Mouse (Mus musculus): ENCODE data around the gene Syne4. TPM values are rescaled to one million over a fixed set of nuclear protein-coding genes. Genes with fewer than 3 reads are reported as not detected.

Syne4 gene
- 1 to 10 TPM; 6.9 to 8.2 TPM for total RNA-seq (2021)
- long read RNA-seq, experiment 1, partial matches to known transcripts, result 0 of 1 reads
- long read RNA-seq, experiment 1, other reads (novel, unspliced or antisense), result 0 of 1 reads
- long read RNA-seq, experiment 2, partial matches to known transcripts, result 1 of 1 reads
- long read RNA-seq, experiment 2, other reads (novel, unspliced or antisense), result 0 of 1 reads

- no peak for DNase-seq (ENCODE audit: low spot score in 2 of 2)
- intact Hi-C loops (cut with DNase I), result no loop called here
Measured at GRCm38 (mm10) chr7:30314721-30315155, at the start of gene Syne4. TSS of gene Syne4 (plus strand) at chr7:30314807.

DNA sequence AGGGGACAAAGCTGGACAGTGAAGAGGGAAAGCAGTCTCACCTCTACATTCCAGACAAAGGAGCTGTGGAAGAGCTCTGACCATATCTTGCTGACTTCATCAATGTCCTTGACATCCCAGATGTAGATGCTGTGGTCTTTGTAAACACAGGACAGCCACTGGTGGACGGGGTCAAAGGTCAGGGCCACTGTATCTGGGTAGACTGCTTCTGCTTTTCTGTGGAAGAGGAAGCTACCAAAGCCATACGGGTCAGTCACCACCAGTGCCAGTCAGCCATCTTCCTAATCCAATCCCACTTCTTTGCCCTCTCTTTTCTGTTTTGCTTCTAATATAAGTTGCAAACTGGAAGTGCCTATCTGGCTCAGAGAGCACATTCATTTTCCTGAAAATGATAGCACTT lies 49.6 kb upstream of the Syne4 start:
- intact Hi-C loops (cut with DNase I), result no loop called here
- DNase-seq (ENCODE audit: low spot score in 2 of 2), result no peak

GRCm38 (mm10) chr7:30265531-30265930 lies 49.1 kb upstream of the Syne4 start:
- no peak for DNase-seq (ENCODE audit: low spot score in 2 of 2)
- intact Hi-C loops (cut with DNase I), result no loop called here

DNA sequence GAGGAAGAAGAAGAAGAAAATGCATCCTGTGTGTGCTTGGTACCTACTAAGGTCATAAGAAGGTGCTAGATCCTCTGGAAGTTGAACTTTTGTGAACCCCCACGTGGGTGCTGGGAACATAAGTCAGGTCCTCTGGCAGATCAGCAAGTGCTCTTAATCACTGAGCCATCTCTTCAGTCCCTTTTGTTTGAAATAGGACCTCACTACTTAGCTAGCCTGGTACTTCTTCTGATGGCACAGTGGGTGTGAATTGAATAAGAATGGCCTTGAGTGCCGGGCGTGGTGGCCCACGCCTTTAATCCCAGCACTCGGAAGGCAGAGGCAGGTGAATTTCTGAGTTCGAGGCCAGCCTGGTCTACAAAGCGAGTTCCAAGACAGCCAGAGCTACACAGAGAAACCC lies 48.7 kb upstream of the Syne4 start:
- intact Hi-C loops (cut with DNase I), result no loop called here

DNA sequence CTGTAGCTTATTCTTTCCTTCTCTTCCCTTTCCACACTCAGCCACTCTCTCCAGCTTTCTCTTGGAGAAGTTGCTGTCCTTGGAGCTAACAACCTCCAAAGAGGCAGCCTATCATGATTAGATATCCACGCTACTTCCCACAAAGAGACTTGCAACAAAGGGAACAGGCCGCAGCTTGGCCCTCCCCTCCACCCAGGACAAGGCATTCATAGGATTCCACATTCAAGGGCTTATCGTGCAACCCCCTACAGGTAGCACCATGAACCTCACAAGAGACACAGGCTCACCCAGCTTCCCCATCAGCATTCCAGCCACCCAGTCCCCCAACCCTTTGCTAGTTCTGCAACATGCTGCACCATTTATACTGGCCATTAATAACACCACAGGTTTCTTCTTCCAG lies 47.8 kb upstream of the Syne4 start:
- DNase-seq (ENCODE audit: low spot score in 2 of 2), result no peak
- intact Hi-C loops (cut with DNase I), result no loop called here

More for the DNA sequence above, 48.7 kb upstream of the Syne4 start:
- DNase-seq (ENCODE audit: low spot score in 2 of 2), result no peak

DNA sequence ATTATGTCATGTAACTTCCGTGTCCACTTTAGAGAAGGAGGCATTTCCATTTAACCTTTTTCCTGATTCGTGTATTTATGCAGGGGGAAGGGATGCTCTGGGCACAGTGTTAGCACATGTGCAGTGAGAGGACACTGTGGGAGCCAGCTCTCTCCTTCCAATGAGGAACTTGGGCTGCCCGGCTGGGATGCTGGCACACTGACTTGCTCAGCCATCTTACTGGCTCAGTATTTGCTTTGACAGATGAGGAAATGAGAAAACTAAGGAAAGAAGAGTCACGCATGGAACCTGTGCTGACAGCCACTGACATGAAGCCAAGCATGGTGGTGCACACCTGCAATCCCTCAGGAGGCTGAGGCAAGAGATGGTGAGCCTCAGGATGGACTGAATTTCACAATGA lies 45.0 kb upstream of the Syne4 start:
- intact Hi-C loops (cut with DNase I), result loop anchor here (5.0 kb wide), 1 partner anchor 32 kb away; the partner anchor contains the start of gene Ovol3
- no peak for DNase-seq (ENCODE audit: low spot score in 2 of 2)

DNA sequence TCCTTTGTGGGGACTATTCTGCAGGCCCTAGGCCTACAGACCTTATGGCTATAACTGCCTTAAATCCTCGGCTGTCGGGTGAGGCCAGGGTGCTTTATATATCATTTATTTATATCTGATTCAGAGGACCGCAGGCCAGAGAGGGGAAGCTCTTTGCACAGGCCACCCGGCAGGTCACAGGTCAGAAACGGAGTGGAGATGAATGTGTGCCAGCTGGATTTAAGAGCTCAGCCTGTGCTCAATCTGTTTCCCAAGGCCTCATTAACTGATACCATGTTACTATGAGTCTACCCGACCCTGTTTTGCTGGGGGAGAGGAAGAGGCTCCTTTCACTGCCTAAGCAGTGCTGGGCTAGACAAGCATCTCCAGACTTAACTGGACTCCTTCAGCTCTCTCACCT lies 40.2 kb upstream of the Syne4 start:
- DNase-seq (ENCODE audit: low spot score in 2 of 2), result no peak
- intact Hi-C loops (cut with DNase I), result loop anchor here (5.0 kb wide), 1 partner anchor 37 kb away; the partner anchor contains the start of gene Ovol3

DNA sequence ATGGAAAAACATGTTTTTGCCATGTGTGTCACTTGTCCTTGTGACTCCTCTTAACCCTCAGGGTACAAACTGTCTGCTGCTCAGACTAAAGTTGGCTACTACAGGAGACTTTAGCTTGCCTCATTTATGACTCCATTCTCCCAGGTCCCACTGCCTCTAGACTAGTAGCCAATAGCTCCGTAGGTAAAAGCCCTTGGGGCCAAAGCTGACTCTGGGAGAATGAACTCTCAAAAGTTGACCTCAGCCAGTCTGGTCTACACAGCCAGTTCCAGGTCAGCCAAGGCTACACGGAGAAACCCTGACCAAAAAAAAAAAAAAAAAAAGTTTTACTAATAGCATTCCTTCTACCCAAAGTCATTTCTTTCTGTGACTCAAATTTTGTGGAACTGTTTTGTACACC lies 35.7 kb upstream of the Syne4 start:
- intact Hi-C loops (cut with DNase I), result no loop called here
- no peak for DNase-seq (ENCODE audit: low spot score in 2 of 2)

- intact Hi-C loops (cut with DNase I), result no loop called here
Measured at GRCm38 (mm10) chr7:30279536-30279935, 35.1 kb upstream of the Syne4 start.

GRCm38 (mm10) chr7:30279951-30280669 lies 34.5 kb upstream of the Syne4 start, which contains the start of the genes Thap8 and Wdr62:
TSS of gene Thap8 (plus strand) at chr7:30280094.
TSS of gene Wdr62 (minus strand) at chr7:30280419.
- peak; percentile 93 for DNase-seq (ENCODE audit: low spot score in 2 of 2)
- intact Hi-C loops (cut with DNase I), result no loop called here

More at GRCm38 (mm10) chr7:30279536-30279935, 35.1 kb upstream of the Syne4 start:
- no peak for DNase-seq (ENCODE audit: low spot score in 2 of 2)

DNA sequence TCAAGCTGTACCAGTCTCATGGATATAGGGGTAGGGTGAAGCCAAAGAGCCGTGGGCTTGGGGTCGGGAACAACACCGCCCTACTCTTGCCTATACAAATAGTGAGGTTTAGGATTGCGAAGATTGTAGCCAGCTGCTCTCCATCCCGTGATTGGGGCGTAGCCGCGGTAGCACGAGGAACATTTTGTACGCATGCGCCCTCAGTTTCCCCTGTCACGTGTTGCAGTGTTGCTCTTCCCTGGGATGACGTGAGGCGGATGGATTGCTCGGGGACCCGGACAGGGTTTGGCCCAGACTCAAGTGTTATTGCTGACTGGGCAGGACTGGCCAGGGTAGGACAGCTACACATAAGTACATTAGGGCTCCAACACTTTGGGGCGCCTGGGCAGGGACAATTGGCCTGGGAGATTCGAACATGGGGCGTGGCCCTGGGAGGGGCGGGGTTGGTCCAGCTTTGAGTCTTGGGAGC lies 33.9 kb upstream of the Syne4 start:
- intact Hi-C loops (cut with DNase I), result no loop called here

GRCm38 (mm10) chr7:30281522-30281921 lies 33.1 kb upstream of the Syne4 start:
- DNase-seq (ENCODE audit: low spot score in 2 of 2), result no peak
- intact Hi-C loops (cut with DNase I), result no loop called here

More for the DNA sequence above, 33.9 kb upstream of the Syne4 start:
- DNase-seq (ENCODE audit: low spot score in 2 of 2), result peak; percentile 88 to 92

- peak; percentile 40 to 67 for DNase-seq (ENCODE audit: low spot score in 2 of 2)
- intact Hi-C loops (cut with DNase I), result no loop called here
Measured at GRCm38 (mm10) chr7:30282740-30283139, 31.9 kb upstream of the Syne4 start.

DNA sequence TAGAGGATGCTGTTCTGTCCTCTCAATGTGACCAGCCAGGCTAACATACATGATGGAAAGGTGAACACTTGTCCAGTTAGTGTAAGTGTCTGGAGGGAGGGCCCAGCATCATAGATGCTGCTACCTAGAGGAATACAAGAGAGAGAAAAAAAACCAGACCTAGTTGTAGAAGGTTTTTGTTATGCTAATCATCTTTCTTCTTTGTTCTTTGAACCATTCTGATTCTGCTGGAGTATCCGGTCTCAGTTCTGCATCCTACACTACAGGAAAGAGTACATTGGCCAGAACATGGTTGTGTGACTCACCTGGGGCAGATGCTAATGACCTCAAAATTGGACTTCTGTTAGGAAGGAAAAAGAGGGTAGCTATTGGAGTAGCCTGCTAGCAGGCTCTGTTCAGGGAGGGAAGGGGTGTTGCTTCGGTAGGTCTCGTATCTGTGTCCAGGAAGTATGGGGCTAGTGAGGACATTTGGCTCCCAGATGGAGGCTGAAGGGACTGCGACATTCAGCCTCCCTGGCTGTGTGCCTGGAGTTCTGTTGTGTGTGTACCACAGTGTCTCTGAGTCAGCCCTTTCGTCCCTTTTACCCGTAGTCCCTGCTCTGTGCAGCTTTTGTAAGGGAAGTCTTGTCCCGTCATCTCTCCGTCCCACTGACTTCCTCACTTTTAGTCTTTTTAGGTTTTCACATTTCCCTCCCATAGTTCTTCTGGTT lies 27.8 kb upstream of the Syne4 start:
- no peak for DNase-seq (ENCODE audit: low spot score in 2 of 2)
- intact Hi-C loops (cut with DNase I), result no loop called here

- no peak for DNase-seq (ENCODE audit: low spot score in 2 of 2)
- intact Hi-C loops (cut with DNase I), result no loop called here
Measured at GRCm38 (mm10) chr7:30288046-30288445, 26.6 kb upstream of the Syne4 start.

- intact Hi-C loops (cut with DNase I), result no loop called here
- DNase-seq (ENCODE audit: low spot score in 2 of 2), result no peak
Measured at GRCm38 (mm10) chr7:30289071-30289713, 25.4 kb upstream of the Syne4 start.

- DNase-seq (ENCODE audit: low spot score in 2 of 2), result peak; percentile 46 to 72
- intact Hi-C loops (cut with DNase I), result loop anchor here (5.0 kb wide), 1 partner anchor 58 kb away; the partner anchor contains the start of genes Polr2i and Tbcb
Measured at GRCm38 (mm10) chr7:30289714-30290399, 24.8 kb upstream of the Syne4 start.

DNA sequence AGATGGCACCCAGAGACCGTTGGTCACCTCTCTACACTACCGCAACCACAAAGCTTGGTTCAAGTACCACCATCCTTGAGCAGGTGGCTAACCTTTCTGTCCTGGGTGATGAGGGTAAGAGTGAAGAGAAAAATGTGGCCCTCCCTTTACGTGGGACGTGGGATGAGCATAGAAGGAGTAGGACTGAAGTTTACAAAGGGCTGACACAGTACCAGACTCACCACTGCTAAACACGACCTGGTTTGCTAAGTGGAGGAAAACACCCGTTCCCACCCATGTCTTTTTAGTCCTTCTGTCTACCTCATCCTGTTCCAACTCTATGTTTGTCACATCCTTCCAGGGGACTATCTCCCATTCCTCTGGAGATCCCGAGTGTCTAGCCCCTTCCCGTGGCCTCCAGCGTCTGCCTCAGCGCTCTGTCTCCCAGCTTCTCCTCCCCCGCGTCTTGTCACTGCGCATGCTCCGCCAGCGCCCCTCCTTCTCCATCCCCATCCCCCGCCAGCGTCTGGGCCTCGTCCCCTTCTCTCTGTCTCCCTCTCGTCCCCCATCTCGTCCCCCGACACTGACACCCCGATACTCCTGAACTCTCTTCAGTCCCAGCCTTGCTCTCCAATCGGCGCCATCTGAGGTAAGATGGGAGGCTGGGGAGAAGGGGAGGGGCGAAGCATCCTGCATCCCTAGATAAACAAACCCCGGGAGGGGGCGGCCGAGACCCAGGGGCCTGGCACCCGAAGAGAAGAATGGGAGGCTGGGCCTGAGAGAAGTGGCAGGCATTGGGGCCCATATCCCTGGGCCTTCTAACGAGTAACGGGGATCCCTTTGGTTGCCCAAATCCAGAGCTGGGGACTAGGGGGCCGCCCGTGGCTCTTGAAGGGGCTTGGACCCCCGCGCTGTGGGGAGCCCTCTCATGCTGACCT lies 23.1 kb upstream of the Syne4 start, which contains the start of gene Clip3:
TSS of gene Clip3 (plus strand) at position 514 of the 917 bp plus-strand sequence.
- intact Hi-C loops (cut with DNase I), result loop anchor here (5.0 kb wide), 1 partner anchor 59 kb away; the partner anchor contains the start of genes Polr2i and Tbcb

More for the DNA sequence above, 23.1 kb upstream of the Syne4 start, which contains the start of gene Clip3:
- peak; percentile 90 to 92 for DNase-seq (ENCODE audit: low spot score in 2 of 2)

Measured in left cerebral cortex, postnatal 14 days (tissue).